Mouse (Mus musculus) testis, postnatal 10 days (tissue): ENCODE data around the gene Vmn2r108.
"Not testable (repeated sequence)": the region's sequence is repeated elsewhere in the genome, so short reads cannot be mapped to it uniquely, and the experiment has no call there.

Source experiments
- DNase-seq: peaks from one replicate; pipeline ENCODE4 v3.0.0; 2021; ENCODE audit warnings: low spot score

Gene Vmn2r108

GRCm38 (mm10) chr17:20481231-20481630 is at the start of gene Vmn2r108:
Gene Vmn2r108, minus strand, starts transcription at chr17:20481331.
- DNase-seq, result no peak

- DNase-seq, result not testable (repeated sequence)
Observed at GRCm38 (mm10) chr17:20508247-20508646, 27.1 kb upstream of the Vmn2r108 start.

GRCm38 (mm10) chr17:20497858-20498257 is 16.7 kb upstream of the Vmn2r108 start, which contains the start of gene Vmn1r225:
Gene Vmn1r225, plus strand, starts transcription at chr17:20498158.
- no peak for DNase-seq

- no peak for DNase-seq
Observed at GRCm38 (mm10) chr17:20473311-20473710, 7.8 kb downstream of the Vmn2r108 start.

GRCm38 (mm10) chr17:20439263-20439662 is 41.9 kb downstream of the Vmn2r108 start:
- DNase-seq, result no peak

- no peak for DNase-seq
Observed at GRCm38 (mm10) chr17:20413846-20414245, 67.3 kb downstream of the Vmn2r108 start, which contains the start of gene Vmn1r224. Gene Vmn1r224, plus strand, starts transcription at chr17:20414146.
